Mouse (Mus musculus) layer of hippocampus, adult 9-10 months (tissue): ENCODE measurements at regions not wholly inside any gene's neighbourhood (a gene's known extent, or its start where the extent isn't known, plus 50 kb on each side); places are given as distances from the start of the nearest gene placed in this dataset.

Experiments
- DNase-seq: peaks from one replicate; pipeline ENCODE4 v3.0.0; 2022; ENCODE audit warnings: low spot score

- DNase-seq = no peak
Observed at GRCm38 (mm10) chr10:44945205-44945725, 121.7 kb upstream of the Prep start.

- DNase-seq = no peak
Observed at GRCm38 (mm10) chr10:44939403-44939802, 127.6 kb upstream of the Prep start.

GRCm38 (mm10) chr10:44936976-44937500 is 130.0 kb upstream of the Prep start:
- DNase-seq = no peak

- DNase-seq = no peak
Observed at GRCm38 (mm10) chr10:44930796-44931195, 136.2 kb upstream of the Prep start.

- no peak for DNase-seq
Observed at GRCm38 (mm10) chr10:44913751-44914388, 153.1 kb upstream of the Prep start.

- no peak for DNase-seq
Observed at GRCm38 (mm10) chr10:44904520-44904919, 162.5 kb upstream of the Prep start.

- no peak for DNase-seq
Observed at GRCm38 (mm10) chr10:44901203-44901602, 165.8 kb upstream of the Prep start.

- no peak for DNase-seq
Observed at GRCm38 (mm10) chr10:44892124-44892523, 174.9 kb upstream of the Prep start.

GRCm38 (mm10) chr10:44887081-44887683 is 179.8 kb upstream of the Prep start:
- DNase-seq = no peak

GRCm38 (mm10) chr10:44881967-44882366 is 185.0 kb upstream of the Prep start:
- DNase-seq = no peak

GRCm38 (mm10) chr10:44877076-44877663 is 189.8 kb upstream of the Prep start:
- DNase-seq = no peak

GRCm38 (mm10) chr10:44873642-44874285 is 193.2 kb upstream of the Prep start:
- DNase-seq = no peak

- no peak for DNase-seq
Observed at GRCm38 (mm10) chr10:44864191-44864747, 202.7 kb upstream of the Prep start.

GRCm38 (mm10) chr10:44862360-44862674 is 204.7 kb upstream of the Prep start:
- no peak for DNase-seq

- DNase-seq = no peak
Observed at GRCm38 (mm10) chr10:44861671-44862359, 205.2 kb upstream of the Prep start.

- DNase-seq = no peak
Observed at GRCm38 (mm10) chr10:44857444-44857843, 209.6 kb upstream of the Prep start.

GRCm38 (mm10) chr10:44854109-44854508 is 212.9 kb upstream of the Prep start:
- DNase-seq = no peak

- DNase-seq = no peak
Observed at GRCm38 (mm10) chr10:44849016-44849415, 218.0 kb upstream of the Prep start.

- no peak for DNase-seq
Observed at GRCm38 (mm10) chr10:44846765-44847164, 220.2 kb upstream of the Prep start.

GRCm38 (mm10) chr10:44846149-44846548 is 220.9 kb upstream of the Prep start:
- no peak for DNase-seq

- DNase-seq = no peak
Observed at GRCm38 (mm10) chr10:44840449-44840848, 226.6 kb upstream of the Prep start.

GRCm38 (mm10) chr10:44832455-44832854 is 234.5 kb upstream of the Prep start:
- no peak for DNase-seq
